Mouse (Mus musculus) G1E (cell line): ENCODE measurements around the gene Slc1a1. TPM values are rescaled to one million over a fixed set of nuclear protein-coding genes. Genes with fewer than 3 reads are reported as not detected.

Source experiments
- ATAC-seq: 2 replicates; pipeline ENCODE4 v1.8.0; 2016; ENCODE audit warnings: mild to moderate bottlenecking; ENCODE audit not compliant: insufficient number of reproducible peaks, poor library complexity, low FRiP score, severe bottlenecking; ENCODE audit errors: extremely low read depth
- DNase-seq: peaks from one replicate; pipeline ENCODE4 v3.0.0; 2012; ENCODE audit warnings: low spot score
- H3K27me3 ChIP-seq: 2 replicates; pipeline ENCODE4 v1.6.1; 2012; ENCODE audit warnings: mild to moderate bottlenecking, low read length, inconsistent platforms; ENCODE audit not compliant: insufficient read depth
- H3K36me3 ChIP-seq: replicated peaks from 2 replicates; pipeline ENCODE3; 2012; ENCODE audit warnings: mild to moderate bottlenecking, inconsistent platforms
- H3K4me1 ChIP-seq: 2 replicates; pipeline ENCODE4 v1.6.1; 2012; ENCODE audit warnings: low read depth, low read length, inconsistent platforms, mixed read lengths; ENCODE audit not compliant: insufficient read depth
- H3K4me3 ChIP-seq: 2 replicates; pipeline ENCODE4 v1.5.1; 2012; ENCODE audit warnings: low read depth, mild to moderate bottlenecking, inconsistent platforms, low read length, moderate library complexity, mixed read lengths
- H3K9me3 ChIP-seq: replicated peaks from 2 replicates; pipeline ENCODE4 v1.6.1; 2012; ENCODE audit warnings: inconsistent platforms
- CTCF ChIP-seq: IDR thresholded peaks from 2 replicates; pipeline ENCODE4 v1.5.1; 2012; ENCODE audit warnings: low read depth, low read length, inconsistent platforms, mixed read lengths
- GATA1 ChIP-seq: IDR thresholded peaks from 2 replicates; pipeline ENCODE4 v1.6.1; 2012; ENCODE audit warnings: borderline replicate concordance, low read length, inconsistent platforms, mixed read lengths
- GATA2 ChIP-seq: IDR thresholded peaks from 2 replicates; pipeline ENCODE4 v1.6.1; 2012; ENCODE audit warnings: low read depth, low read length, inconsistent platforms, borderline replicate concordance
- POLR2AphosphoS5 ChIP-seq: IDR thresholded peaks from 2 replicates; pipeline ENCODE4 v1.6.1; 2012; ENCODE audit warnings: low read depth, low read length, inconsistent platforms; ENCODE audit not compliant: insufficient replicate concordance
- TAL1 ChIP-seq: conservative IDR thresholded peaks from 2 replicates; pipeline ENCODE4 v1.6.1; 2012; ENCODE audit warnings: low read depth, low read length, inconsistent platforms, mixed read lengths
- polyA plus RNA-seq: library from polyadenylated mRNA; stranded (reverse); fragments of >175 nt; gene quantifications from 2 replicates; pipeline ENCODE4 v1.2.3, GENCODE M21; 2012
- total RNA-seq, 2 experiments: library from RNA; stranded (forward) in 1 of 2; stranded (reverse) in 1 of 2; fragments of 200-1000 nt in 1 of 2; fragments of >200 nt in 1 of 2; fragmentation: Nextera tagmentation in 1 of 2; gene quantifications; 2 replicates each; pipeline ENCODE4 v1.2.3; 2014 to 2017

The Slc1a1 gene
- total and polyA plus RNA-seq, 3 experiments: 0.38 TPM; not detected in 2

DNA sequence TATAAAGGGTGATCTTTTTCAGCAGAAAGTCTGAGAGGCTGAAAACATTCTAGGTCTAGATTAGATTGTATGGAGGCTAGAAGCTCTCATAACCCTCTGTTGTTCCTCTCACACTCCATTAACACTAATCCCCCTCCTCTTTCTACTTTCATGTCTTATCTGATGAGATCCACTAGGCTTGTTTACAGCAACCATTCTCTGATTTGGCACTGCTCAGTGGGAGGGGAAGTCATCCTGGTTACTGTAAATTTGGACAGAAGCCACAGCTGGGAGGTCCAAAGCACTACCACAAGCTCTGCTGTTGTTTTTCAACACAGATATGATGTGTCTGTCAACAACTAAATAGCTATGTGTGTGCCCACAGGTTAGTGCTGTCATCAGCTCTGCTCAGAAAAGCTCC, 3.5 kb upstream of the Slc1a1 start:
- TF ChIP-seq CTCF (no peak), GATA1 (no peak), TAL1 (no peak), POLR2AphosphoS5 (no peak)

DNA sequence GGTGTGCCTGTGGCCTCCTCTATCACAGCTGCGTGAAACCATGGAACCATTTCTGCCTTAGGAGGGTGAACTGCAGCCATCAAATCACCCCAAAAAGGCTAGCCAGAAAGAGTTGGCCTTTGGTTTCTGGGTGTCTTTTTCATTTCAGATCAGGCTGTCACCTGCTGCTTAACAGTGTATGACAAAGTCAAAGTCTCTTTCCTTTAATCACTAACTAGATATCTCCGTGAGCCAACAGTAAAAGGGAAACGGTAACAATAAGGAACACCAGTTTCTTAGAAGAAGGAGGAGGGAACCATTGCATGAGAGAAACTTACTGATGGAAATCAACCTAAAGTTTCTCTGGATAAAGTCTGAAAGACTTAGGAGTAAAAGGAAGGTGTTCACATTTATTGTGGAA, 2.2 kb upstream of the Slc1a1 start:
- Histone ChIP-seq H3K36me3 (no peaks in the 10 kb centered on the region), H3K4me3 (no peak overlapping the region), H3K9me3 (no peaks in the 10 kb centered on the region; the same call in 1 of the 2 replicates), H3K4me1 (no peaks in the 10 kb centered on the region), H3K27me3 (no peaks in the 10 kb centered on the region)
- TF ChIP-seq GATA1 (no peak), GATA2 (no peak), TAL1 (no peak), POLR2AphosphoS5 (no peak), CTCF (no peak)
- no peak for DNase-seq
- no peak for ATAC-seq

More for the DNA sequence above, 3.5 kb upstream of the Slc1a1 start:
- H3K9me3 ChIP-seq: no peaks in the 10 kb centered on the region; the same call in 1 of the 2 replicates
- DNase-seq (no peak), ATAC-seq (no peak)
- no peaks in the 10 kb centered on the region for H3K4me1 ChIP-seq
- H3K4me3 ChIP-seq: no peak overlapping the region
- no peaks in the 10 kb centered on the region for H3K36me3 ChIP-seq
- no peaks in the 10 kb centered on the region for H3K27me3 ChIP-seq

DNA sequence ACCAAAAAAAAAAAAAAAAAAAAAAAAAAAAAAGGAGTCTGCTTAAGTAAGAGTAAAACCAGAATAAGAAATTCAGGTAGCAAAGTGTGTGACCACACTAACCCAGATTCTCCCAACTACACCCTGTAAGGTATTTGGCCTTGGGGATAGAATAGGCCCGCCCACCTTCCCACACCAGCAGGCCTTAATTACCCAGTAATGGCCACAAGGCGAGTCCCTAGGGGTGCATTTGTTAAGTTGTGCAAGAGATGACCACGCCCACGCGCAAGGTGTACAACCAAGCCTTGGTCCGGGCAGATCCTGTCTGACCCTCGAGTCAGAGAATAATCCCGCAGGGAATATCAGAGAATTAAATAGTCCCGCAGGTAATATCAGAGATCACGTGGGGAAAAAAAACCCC, 461 bp upstream of the Slc1a1 start:
- DNase-seq (no peak), ATAC-seq (no peak)
- no peak overlapping the region for H3K4me3 ChIP-seq
- H3K36me3 ChIP-seq: no peaks in the 10 kb centered on the region
- H3K4me1 ChIP-seq: no peaks in the 10 kb centered on the region
- no peaks in the 10 kb centered on the region; the same call in 1 of the 2 replicates for H3K9me3 ChIP-seq
- no peaks in the 10 kb centered on the region for H3K27me3 ChIP-seq
- TF ChIP-seq POLR2AphosphoS5: no peak
- no peak for TF ChIP-seq GATA1
- no peak for TF ChIP-seq GATA2
- TF ChIP-seq CTCF: no peak
- no peak for TF ChIP-seq TAL1

DNA sequence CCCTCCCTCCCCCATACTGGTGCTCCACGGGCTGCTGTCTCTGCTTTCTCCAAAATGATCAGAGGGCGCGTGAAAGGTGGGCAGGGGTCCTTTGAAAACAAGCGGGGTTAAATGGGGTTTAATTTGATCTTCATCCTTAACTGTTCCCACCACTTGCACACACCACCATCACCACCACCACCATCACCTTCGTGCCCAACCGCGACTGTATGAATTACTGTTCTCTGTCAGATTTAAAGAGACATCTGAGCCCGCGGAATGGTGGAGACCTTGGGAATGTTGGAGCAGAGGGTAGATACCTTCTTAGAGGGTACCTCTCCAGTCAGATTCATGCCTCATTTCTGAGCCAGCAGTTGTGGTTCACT, 633 bp downstream of the Slc1a1 start:
- no peak for ATAC-seq
- H3K36me3 ChIP-seq: no peaks in the 10 kb centered on the region
- no peaks in the 10 kb centered on the region for H3K27me3 ChIP-seq
- H3K4me3 ChIP-seq: no peak overlapping the region
- H3K9me3 ChIP-seq: no peaks in the 10 kb centered on the region; the same call in 1 of the 2 replicates
- no peak for DNase-seq
- H3K4me1 ChIP-seq: no peaks in the 10 kb centered on the region
- TF ChIP-seq POLR2AphosphoS5 (no peak), GATA1 (no peak)

DNA sequence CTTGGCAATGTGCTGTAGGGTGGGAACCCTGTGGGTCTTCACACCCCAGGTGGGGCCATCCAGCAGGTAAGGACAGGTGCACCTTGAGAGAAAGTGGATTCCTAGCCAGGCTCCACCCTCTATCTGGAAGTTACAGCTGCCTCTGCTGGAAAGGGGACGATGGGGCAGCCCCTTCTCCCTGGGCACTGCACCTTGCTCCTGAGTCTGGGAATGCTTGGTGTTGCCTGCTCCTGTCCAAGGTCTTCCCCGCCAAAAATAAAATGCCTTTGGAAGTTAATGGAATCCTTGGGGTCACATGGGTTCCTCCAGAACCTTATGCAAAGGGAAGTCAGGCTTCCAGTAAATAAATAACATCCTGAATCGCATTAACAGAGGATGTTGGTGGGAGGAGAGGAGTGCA, 1.3 kb downstream of the Slc1a1 start:
- H3K9me3 ChIP-seq: no peaks in the 10 kb centered on the region; the same call in 1 of the 2 replicates
- H3K4me3 ChIP-seq: no peak overlapping the region
- H3K4me1 ChIP-seq: no peaks in the 10 kb centered on the region
- no peak for DNase-seq
- no peaks in the 10 kb centered on the region for H3K36me3 ChIP-seq
- no peak for ATAC-seq
- no peaks in the 10 kb centered on the region for H3K27me3 ChIP-seq
- TF ChIP-seq GATA2 (no peak), TAL1 (no peak), POLR2AphosphoS5 (no peak), GATA1 (no peak), CTCF (no peak)

DNA sequence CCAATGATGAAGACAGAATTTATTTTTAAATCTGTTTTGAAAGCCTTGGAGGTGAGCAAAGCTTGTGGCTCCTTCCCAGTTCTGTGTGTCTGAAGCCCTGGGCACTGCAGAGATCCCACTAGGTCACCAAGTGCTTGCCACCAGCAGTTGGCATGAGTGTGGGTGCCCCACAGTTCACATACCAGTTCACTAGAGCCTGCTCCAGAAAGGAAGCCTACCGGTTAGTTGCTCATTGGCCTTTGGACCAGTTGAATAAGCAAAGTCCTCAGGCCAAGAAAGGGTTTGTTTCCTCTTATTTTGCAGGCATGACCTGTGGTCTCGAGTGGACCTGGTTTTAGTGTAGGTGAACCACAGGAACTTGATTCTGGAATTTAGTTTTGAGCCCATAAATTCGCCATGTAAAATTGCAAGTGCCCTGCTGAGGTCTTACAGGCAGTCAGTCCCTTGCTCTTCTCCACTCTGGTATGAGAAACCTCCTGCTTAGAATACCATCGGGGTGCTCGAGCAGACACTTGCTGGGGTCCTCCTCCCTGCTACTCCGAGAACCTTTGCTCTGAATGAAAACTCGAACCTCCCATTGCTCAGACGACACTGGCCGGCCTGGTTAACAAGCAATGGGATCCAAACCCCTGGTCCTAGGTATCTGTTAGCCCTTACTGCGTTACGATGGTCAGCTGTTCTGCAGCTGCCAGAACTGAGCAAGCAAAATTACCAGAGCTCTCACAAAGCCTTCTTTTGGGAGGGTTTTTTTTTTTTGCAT, 2.0 kb downstream of the Slc1a1 start:
- no peaks in the 10 kb centered on the region; the same call in 1 of the 2 replicates for H3K9me3 ChIP-seq
- no peaks in the 10 kb centered on the region for H3K27me3 ChIP-seq
- DNase-seq (no peak), ATAC-seq (no peak)
- H3K4me1 ChIP-seq: no peaks in the 10 kb centered on the region
- TF ChIP-seq GATA2 (no peak), CTCF (no peak), GATA1 (no peak), TAL1 (no peak), POLR2AphosphoS5 (no peak)
- H3K36me3 ChIP-seq: no peaks in the 10 kb centered on the region
- no peak overlapping the region for H3K4me3 ChIP-seq

DNA sequence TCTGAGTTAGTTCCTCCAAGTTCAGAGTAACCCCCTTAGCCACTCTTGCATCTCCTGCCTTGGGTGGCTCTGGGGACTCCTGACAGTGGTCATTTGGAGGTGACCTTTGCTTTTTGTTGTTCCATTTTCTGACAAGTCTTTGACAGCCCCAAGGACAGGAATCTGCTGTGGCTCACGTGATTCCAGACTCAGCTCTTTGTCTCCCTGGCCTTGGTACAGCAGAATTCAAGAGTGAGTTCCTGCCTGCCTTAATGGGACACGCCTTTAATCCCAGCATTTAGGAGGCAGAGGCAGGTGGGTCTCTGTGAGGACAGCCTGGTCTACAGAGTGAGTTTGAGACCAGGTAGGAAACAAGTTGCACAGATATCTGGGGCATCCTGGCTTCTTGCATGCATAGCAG, 3.9 kb downstream of the Slc1a1 start:
- no peak overlapping the region for H3K4me3 ChIP-seq
- H3K9me3 ChIP-seq: no peaks in the 10 kb centered on the region; the same call in 1 of the 2 replicates
- no peak for ATAC-seq
- TF ChIP-seq TAL1 (no peak), POLR2AphosphoS5 (no peak), GATA1 (no peak)
- no peak for DNase-seq
- no peaks in the 10 kb centered on the region for H3K27me3 ChIP-seq
- no peaks in the 10 kb centered on the region for H3K4me1 ChIP-seq
- H3K36me3 ChIP-seq: no peaks in the 10 kb centered on the region
